Mouse (Mus musculus) lung, embryonic 15.5 days (tissue): Measurements from ENCODE around the gene Ino80b. TPM values are rescaled to one million over a fixed set of nuclear protein-coding genes. Genes with fewer than 3 reads are reported as not detected.

Experiments
- ATAC-seq: fragments of 200-750 bp; cut with Nextera tagmentation; 2 replicates; pipeline ENCODE4 v1.8.0; 2017; ENCODE audit warnings: moderate number of reproducible peaks, borderline replicate concordance; ENCODE audit not compliant: low FRiP score, low TSS enrichment; ENCODE audit errors: extremely low read depth
- H3K27ac ChIP-seq: fragments of 300-500 bp; sonication (generic); 2 replicates; pipeline ENCODE4 v1.5.1; 2015; ENCODE audit warnings: moderate library complexity, mild to moderate bottlenecking, inconsistent platforms
- H3K27me3 ChIP-seq: fragments of 300-500 bp; sonication (generic); 2 replicates; pipeline ENCODE4 v1.6.1; 2015; ENCODE audit warnings: inconsistent platforms
- H3K36me3 ChIP-seq: fragments of 300-500 bp; sonication (generic); 2 replicates; pipeline ENCODE4 v1.6.1; 2015; ENCODE audit warnings: inconsistent platforms
- H3K4me1 ChIP-seq: fragments of 300-500 bp; sonication (generic); 2 replicates; pipeline ENCODE4 v1.6.1; 2015; ENCODE audit warnings: inconsistent platforms
- H3K4me2 ChIP-seq: fragments of 300-500 bp; sonication (generic); 2 replicates; pipeline ENCODE4 v1.6.1; 2015; ENCODE audit warnings: inconsistent platforms, mild to moderate bottlenecking, moderate library complexity
- H3K4me3 ChIP-seq: fragments of 300-500 bp; sonication (generic); 2 replicates; pipeline ENCODE4 v1.5.1; 2015; ENCODE audit warnings: mild to moderate bottlenecking, inconsistent platforms
- H3K9ac ChIP-seq: fragments of 300-500 bp; sonication (generic); 2 replicates; pipeline ENCODE4 v1.6.1; 2015; ENCODE audit warnings: inconsistent platforms
- H3K9me3 ChIP-seq: fragments of 300-500 bp; sonication (generic); 2 replicates; pipeline ENCODE4 v1.6.1; 2016; ENCODE audit warnings: inconsistent platforms
- WGBS: fragments of 180-500 bp; shearing (Covaris S2); methylation state at CpG from one replicate; pipeline ENCODE4 v1.1.7; 2015; 5-methylcytosine and 5-hydroxymethylcytosine counted together
- polyA plus RNA-seq: library from polyadenylated mRNA; unstranded; fragments of >200 nt; fragmentation: Nextera tagmentation; extraction: Ambion mirVana; gene quantifications from 2 replicates; pipeline ENCODE4 v1.2.1, GENCODE M21; 2015

Ino80b gene
- polyA plus RNA-seq, 1 experiment from 2014 or later, result 15.2 TPM

GRCm38 (mm10) chr6:83138056-83138455 is 12.8 kb upstream of the Ino80b start:
- Histone ChIP-seq H3K4me2 (peak overlapping the region; percentile 86), H3K4me3 (peak overlapping the region; percentile 59), H3K4me1 (peaks cover 47% of the 10 kb centered on the region), H3K9ac (peak overlapping the region; percentile 85), H3K9me3 (no peaks in the 10 kb centered on the region), H3K27me3 (no peaks in the 10 kb centered on the region), H3K27ac (peak overlapping the region; percentile 100), H3K36me3 (no peaks in the 10 kb centered on the region)
- WGBS, result 2% methylated on average over 11 of the region's 11 CpGs
- ATAC-seq, result peak; percentile 28; the same call in 1 of the 2 replicates

DNA sequence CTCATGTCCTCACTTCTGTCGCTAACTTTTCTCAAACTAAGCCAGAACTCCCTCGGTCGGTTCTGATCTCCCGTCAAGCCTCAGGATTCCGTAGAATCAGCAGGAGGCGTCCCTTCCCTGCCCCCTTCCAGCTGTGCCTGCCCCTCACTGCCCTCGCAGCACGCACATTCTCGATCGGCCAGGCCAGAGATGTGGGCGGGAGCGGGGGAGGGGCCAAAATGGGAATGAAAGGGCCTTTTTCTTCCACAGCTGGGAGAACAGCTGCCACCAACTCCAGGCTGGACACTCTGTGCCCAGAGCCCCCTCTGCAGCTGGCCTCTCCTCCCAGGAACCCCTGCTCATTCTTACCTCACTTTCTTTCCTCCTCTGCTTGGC is 12.3 kb upstream of the Ino80b start:
- H3K36me3 ChIP-seq, result no peaks in the 10 kb centered on the region
- H3K4me1 ChIP-seq, result peaks cover 45% of the 10 kb centered on the region
- peak overlapping the region; percentile 59 for H3K4me3 ChIP-seq
- no peaks in the 10 kb centered on the region for H3K27me3 ChIP-seq
- WGBS, result 0% methylated on average over 12 of the region's 12 CpGs
- H3K9ac ChIP-seq, result peak overlapping the region; percentile 85
- peak; percentile 87 for ATAC-seq
- H3K4me2 ChIP-seq, result peak overlapping the region; percentile 86
- peak overlapping the region; percentile 100 for H3K27ac ChIP-seq
- no peaks in the 10 kb centered on the region for H3K9me3 ChIP-seq

- Histone ChIP-seq H3K36me3 (no peaks in the 10 kb centered on the region), H3K4me2 (peak overlapping the region; percentile 86), H3K9me3 (no peaks in the 10 kb centered on the region), H3K4me1 (peaks cover 43% of the 10 kb centered on the region), H3K27ac (peak overlapping the region; percentile 100), H3K27me3 (no peaks in the 10 kb centered on the region), H3K9ac (peak overlapping the region; percentile 85), H3K4me3 (peak overlapping the region; percentile 59)
- under 1% methylated on average over 26 of the region's 26 CpGs for WGBS
- peak; percentile 85 for ATAC-seq
These were observed 11.8 kb upstream of the Ino80b start for GRCm38 (mm10) chr6:83136881-83137575.

DNA sequence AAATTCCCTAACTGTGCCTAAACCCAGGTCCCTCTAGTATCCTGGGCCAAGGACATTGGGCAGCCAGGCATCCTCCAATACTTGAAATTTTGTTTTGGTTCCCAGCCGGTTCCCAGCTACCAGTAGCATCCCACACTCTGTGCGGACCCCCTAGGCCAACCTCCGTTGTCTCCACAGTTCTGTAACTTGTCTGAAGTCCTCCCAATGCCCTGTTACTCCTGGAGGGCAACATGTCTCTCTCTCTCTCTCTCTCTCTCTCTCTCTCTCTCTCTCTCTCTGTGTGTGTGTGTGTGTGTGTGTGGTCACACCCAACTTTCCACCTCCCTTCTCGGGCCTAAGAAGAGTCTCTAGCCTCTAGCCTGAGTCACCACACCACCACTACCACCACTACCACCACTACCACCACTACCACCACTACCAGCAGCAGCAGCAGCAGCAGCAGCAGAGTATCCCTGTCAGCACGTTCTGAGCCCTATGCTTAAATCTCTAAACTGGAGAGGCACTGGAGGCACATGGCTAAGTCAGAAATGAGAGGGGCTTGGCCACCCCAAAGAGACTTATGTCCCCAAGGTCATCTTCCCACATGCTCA is 11.2 kb upstream of the Ino80b start:
- peak overlapping the region; percentile 100 for H3K27ac ChIP-seq
- WGBS, result 8% methylated on average over 5 of the region's 5 CpGs
- H3K27me3 ChIP-seq, result no peaks in the 10 kb centered on the region
- peak overlapping the region; percentile 85 for H3K9ac ChIP-seq
- no peaks in the 10 kb centered on the region for H3K9me3 ChIP-seq
- H3K4me1 ChIP-seq, result peaks cover 40% of the 10 kb centered on the region
- H3K4me3 ChIP-seq, result peak overlapping the region; percentile 59
- no peak for ATAC-seq
- H3K36me3 ChIP-seq, result no peaks in the 10 kb centered on the region
- peak overlapping the region; percentile 86 for H3K4me2 ChIP-seq

DNA sequence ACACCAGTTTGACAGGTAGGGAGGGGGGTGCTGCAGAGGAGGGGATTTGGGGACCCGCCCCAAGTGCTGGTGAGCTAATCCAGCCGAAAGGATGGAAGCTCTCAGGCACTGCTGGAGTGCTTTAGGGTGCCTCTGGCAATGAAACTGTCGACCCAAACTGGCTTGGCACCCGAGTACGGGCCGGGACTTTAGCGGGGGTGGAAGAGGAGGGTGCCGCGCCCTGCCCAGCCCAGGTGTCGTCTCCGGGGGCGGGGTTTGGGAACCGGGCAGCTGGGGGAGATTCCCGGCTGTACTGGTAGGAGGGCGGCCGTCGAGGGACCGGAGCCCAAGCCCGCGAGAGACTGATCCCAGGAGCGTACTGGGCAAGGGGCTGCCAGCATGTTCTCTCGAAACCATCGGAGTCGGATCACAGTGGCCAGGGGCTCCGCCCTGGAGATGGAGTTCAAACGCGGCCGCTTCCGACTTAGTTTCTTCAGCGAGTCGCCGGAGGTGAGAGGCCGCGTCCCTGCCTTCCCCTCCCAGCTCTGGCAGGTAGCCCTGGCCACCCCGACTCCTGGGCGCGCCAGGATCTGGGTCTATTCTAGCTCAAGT is 10.4 kb upstream of the Ino80b start:
- peak overlapping the region; percentile 86 for H3K4me2 ChIP-seq
- H3K9ac ChIP-seq, result peak overlapping the region; percentile 85
- no peaks in the 10 kb centered on the region for H3K9me3 ChIP-seq
- H3K4me3 ChIP-seq, result peak overlapping the region; percentile 59
- no peaks in the 10 kb centered on the region for H3K36me3 ChIP-seq
- 2% methylated on average over 34 of the region's 37 CpGs for WGBS
- H3K27ac ChIP-seq, result peak overlapping the region; percentile 100
- peaks cover 47% of the 10 kb centered on the region for H3K4me1 ChIP-seq
- ATAC-seq, result no peak
- H3K27me3 ChIP-seq, result no peaks in the 10 kb centered on the region

DNA sequence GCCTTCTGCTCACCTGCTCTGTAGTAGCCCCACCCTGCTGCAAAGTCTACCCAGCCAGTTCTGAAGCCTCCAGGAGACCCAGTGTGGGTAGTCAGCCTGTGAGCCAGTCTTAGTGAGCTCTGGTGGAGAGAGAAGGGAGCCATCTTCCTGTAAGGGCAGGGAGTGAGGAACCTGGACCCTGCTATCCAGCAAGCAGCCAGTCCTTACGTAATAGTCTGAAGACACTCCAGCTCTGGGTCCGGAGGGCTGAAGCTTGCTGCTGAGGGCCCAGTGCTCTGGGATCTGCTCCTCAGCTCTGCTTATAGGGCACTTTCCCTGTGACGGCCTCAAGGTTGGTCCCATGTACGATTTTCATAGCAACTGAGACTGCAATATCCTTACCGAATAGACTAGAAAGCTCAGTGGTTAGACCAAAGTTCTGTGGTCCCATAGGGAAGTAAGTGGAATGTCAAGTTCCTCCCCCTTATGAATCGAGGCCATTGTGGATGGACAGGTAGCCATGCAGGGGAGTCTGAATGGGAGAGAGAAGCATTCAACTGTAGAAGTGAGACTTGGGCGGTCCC is 9.8 kb upstream of the Ino80b start, which contains the start of gene Rtkn:
TSS of gene Rtkn (plus strand) at position 513 of the 563 bp plus-strand sequence.
- no peak for ATAC-seq
- Histone ChIP-seq H3K9me3 (no peaks in the 10 kb centered on the region), H3K4me2 (peak within 1 kb of the TSS; percentile 86), H3K36me3 (no peaks in the 10 kb centered on the region), H3K27me3 (no peaks in the 10 kb centered on the region), H3K9ac (peak within 1 kb of the TSS; percentile 85), H3K4me3 (peak within 1 kb of the TSS; percentile 59), H3K27ac (peak within 1 kb of the TSS; percentile 100), H3K4me1 (peaks cover 47% of the 10 kb centered on the region)
- 49% methylated on average over 7 of the region's 7 CpGs for WGBS

GRCm38 (mm10) chr6:83134226-83134625 is 9.0 kb upstream of the Ino80b start:
- H3K27ac ChIP-seq, result no peak overlapping the region
- no peak overlapping the region for H3K4me3 ChIP-seq
- peaks cover 46% of the 10 kb centered on the region for H3K4me1 ChIP-seq
- no peak for ATAC-seq
- no peak overlapping the region for H3K9ac ChIP-seq
- H3K36me3 ChIP-seq, result no peaks in the 10 kb centered on the region
- WGBS, result 64% methylated on average over 3 of the region's 3 CpGs
- H3K9me3 ChIP-seq, result no peaks in the 10 kb centered on the region
- no peaks in the 10 kb centered on the region for H3K27me3 ChIP-seq
- no peak overlapping the region for H3K4me2 ChIP-seq

DNA sequence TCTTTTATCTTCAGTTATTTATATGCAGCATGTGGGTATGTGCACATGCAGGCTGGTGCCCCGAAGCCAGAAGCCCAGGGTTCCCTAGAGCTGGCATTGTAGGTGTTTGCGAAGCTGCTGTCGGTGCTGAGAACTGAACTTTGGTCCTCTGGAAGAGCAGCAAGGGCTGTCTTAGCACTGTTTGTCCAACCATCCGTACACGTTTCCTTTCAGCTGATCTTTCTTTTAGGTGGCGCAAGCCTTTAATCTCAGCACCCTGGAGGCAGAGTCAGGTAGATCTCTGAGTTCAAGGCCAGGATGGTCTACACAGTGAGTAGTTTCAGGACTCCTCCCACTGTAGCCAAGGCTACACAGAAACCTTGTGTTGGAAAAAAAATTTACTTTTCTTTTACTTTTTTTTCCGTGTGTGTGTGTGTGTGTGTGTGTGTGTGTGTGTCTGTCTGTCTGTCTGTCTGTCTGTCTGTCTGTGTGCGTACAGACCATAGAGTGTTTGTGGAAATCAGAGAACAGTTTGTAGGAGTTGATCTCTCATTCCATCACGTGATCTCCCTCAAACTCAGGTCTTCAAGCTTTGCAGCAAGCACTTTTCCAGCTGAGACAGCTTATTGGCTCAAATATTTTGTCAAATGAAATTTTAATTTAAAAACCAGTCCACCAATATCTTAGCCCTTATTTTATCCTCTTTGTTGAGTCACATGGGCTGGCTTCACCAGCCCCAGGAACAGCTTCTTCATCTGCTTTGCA is 7.1 kb upstream of the Ino80b start:
- Histone ChIP-seq H3K36me3 (no peaks in the 10 kb centered on the region), H3K4me2 (no peak overlapping the region), H3K4me1 (peaks cover 30% of the 10 kb centered on the region), H3K27me3 (no peaks in the 10 kb centered on the region), H3K9me3 (no peaks in the 10 kb centered on the region), H3K9ac (no peak overlapping the region), H3K27ac (peak overlapping the region; percentile 46), H3K4me3 (no peak overlapping the region)
- ATAC-seq, result no peak
- 68% methylated on average over 9 of the region's 9 CpGs for WGBS

DNA sequence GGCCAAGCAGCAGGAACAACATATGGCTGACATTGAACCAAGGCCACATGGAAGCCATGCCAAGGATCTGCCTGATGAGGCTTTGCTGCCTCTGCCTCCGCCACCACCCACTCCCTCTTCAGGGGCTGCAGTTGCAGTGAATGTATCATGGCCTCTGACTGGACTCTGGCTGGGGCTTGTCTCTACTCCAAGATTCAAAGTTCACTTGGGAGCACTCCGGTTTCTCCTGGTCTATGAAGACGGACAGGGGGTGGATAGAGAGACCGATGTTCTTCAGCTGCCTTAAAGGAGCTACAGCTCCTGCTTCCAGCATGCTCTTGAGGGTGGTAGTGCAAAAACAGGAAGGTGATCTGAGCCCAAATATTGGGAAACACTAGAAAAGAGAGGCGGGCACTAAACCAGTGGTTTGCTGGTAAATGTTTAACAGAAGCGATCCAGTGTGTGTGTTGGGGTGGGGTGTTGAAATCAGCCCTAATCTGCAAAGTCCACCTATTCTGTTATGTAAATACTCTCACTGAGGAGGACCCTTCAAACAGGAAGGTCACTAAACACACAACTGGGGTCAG is 6.3 kb upstream of the Ino80b start:
- Histone ChIP-seq H3K9me3 (no peaks in the 10 kb centered on the region), H3K27me3 (no peaks in the 10 kb centered on the region), H3K4me2 (peak overlapping the region; percentile 24; the same call in 1 of the 2 replicates), H3K27ac (peak overlapping the region; percentile 74), H3K9ac (no peak overlapping the region), H3K4me1 (peaks cover 30% of the 10 kb centered on the region), H3K36me3 (no peaks in the 10 kb centered on the region), H3K4me3 (no peak overlapping the region)
- ATAC-seq, result peak; percentile 39; the same call in 1 of the 2 replicates
- WGBS, result 39% methylated on average over 6 of the region's 6 CpGs

GRCm38 (mm10) chr6:83127419-83127818 is 2.2 kb upstream of the Ino80b start:
- Histone ChIP-seq H3K36me3 (no peaks in the 10 kb centered on the region), H3K9me3 (no peaks in the 10 kb centered on the region), H3K4me3 (no peak overlapping the region), H3K27me3 (no peaks in the 10 kb centered on the region), H3K27ac (no peak overlapping the region), H3K4me2 (no peak overlapping the region), H3K9ac (no peak overlapping the region), H3K4me1 (peaks cover 34% of the 10 kb centered on the region)
- WGBS, result 91% methylated on average over 5 of the region's 5 CpGs
- ATAC-seq, result no peak

GRCm38 (mm10) chr6:83124851-83125312 is 349 bp downstream of the Ino80b start:
- no peak; the same call in 1 of the 2 replicates for ATAC-seq

More at GRCm38 (mm10) chr6:83124851-83125312, 349 bp downstream of the Ino80b start:
- Histone ChIP-seq H3K4me3 (peak overlapping the region; percentile 68), H3K27me3 (no peaks in the 10 kb centered on the region), H3K9ac (peak overlapping the region; percentile 65), H3K27ac (peak overlapping the region; percentile 60), H3K4me2 (peak overlapping the region; percentile 94), H3K36me3 (no peaks in the 10 kb centered on the region), H3K9me3 (no peaks in the 10 kb centered on the region), H3K4me1 (peaks cover 37% of the 10 kb centered on the region)
- under 1% methylated on average over 30 of the region's 30 CpGs for WGBS
